Mouse (Mus musculus): ENCODE data around the gene Ryr2. TPM values are rescaled to one million over a fixed set of nuclear protein-coding genes. Genes with fewer than 3 reads are reported as not detected.

Ryr2 gene
- polyA plus RNA-seq, 1 experiment from 2014 or later, result 0.80 TPM

DNA sequence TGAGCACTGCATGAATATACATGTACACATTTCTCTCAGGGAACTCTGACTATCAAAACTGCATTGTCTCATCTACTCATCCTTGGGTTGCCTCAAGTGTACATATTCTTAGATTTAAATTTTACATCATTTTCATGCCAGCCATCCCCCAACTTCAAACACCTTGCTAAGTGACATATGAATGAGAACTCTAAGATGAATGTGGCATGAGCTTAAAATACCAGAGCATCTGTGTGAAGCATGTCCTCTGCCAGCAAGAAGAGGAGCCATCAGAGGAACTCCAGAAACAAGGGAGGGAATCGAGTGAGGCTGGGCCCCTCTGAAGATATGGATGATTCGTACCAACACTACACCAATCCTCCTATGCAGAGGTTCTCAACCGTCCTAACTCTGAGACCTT lies 222.6 kb downstream of the Ryr2 start:
- no peaks in the 10 kb centered on the region for H3K4me1 ChIP-seq (ENCODE audit: control insufficient read depth, insufficient read depth, low read length)
- H3K4me2 ChIP-seq (ENCODE audit: low read depth, low read length), result no peak overlapping the region
- no peak overlapping the region for H3K4me3 ChIP-seq (ENCODE audit: low read depth, low read length)
- H3K27me3 ChIP-seq (ENCODE audit: control insufficient read depth, insufficient read depth, low read length), result no peaks in the 10 kb centered on the region
- no peaks in the 10 kb centered on the region for H3K9me3 ChIP-seq (replicated peaks; ENCODE audit: control insufficient read depth, low read length)
- 87% methylated on average over 3 of the region's 3 CpGs for WGBS
- DNase-seq (ENCODE audit: low spot score), result no peak
- H3K36me3 ChIP-seq (replicated peaks; ENCODE audit: control insufficient read depth, insufficient read depth, low read depth, low read length), result no peaks in the 10 kb centered on the region
- no peak overlapping the region for H3K9ac ChIP-seq (replicated peaks; ENCODE audit: low read length)
- no peak for ATAC-seq (replicated peaks; ENCODE audit: insufficient number of reproducible peaks, low FRiP score, low TSS enrichment, low read depth)
- H3K27ac ChIP-seq (replicated peaks; ENCODE audit: low read depth, low read length), result no peak overlapping the region

DNA sequence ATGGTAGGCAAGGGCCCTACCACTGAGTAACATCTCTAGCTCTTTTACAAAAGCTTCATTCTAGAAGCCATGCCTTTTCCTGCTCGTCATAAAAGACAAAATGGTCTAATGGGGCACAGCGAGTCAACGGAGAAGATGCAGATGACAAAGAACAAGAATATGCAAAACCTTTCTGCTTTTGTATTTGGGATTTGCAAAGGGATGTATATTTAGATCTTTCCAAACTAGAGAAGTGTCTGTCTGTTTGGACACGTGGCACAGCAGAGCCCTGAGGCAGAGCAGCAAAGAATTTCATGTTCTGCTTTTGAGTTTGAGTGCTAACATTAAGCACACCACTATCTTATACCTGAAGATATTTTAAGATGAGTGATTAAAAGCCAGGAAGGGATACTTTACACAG lies 224.4 kb downstream of the Ryr2 start:
- H3K9ac ChIP-seq (replicated peaks; ENCODE audit: low read length), result no peak overlapping the region
- no peak overlapping the region for H3K27ac ChIP-seq (replicated peaks; ENCODE audit: low read depth, low read length)
- DNase-seq (ENCODE audit: low spot score) (no peak), ATAC-seq (replicated peaks; ENCODE audit: insufficient number of reproducible peaks, low FRiP score, low TSS enrichment, low read depth) (no peak)
- no peak overlapping the region for H3K4me2 ChIP-seq (ENCODE audit: low read depth, low read length)
- no peaks in the 10 kb centered on the region for H3K27me3 ChIP-seq (ENCODE audit: control insufficient read depth, insufficient read depth, low read length)
- H3K9me3 ChIP-seq (replicated peaks; ENCODE audit: control insufficient read depth, low read length), result no peaks in the 10 kb centered on the region
- no peaks in the 10 kb centered on the region for H3K36me3 ChIP-seq (replicated peaks; ENCODE audit: control insufficient read depth, insufficient read depth, low read depth, low read length)
- 89% methylated on average over 4 of the region's 4 CpGs for WGBS
- H3K4me1 ChIP-seq (ENCODE audit: control insufficient read depth, insufficient read depth, low read length), result no peaks in the 10 kb centered on the region
- no peak overlapping the region for H3K4me3 ChIP-seq (ENCODE audit: low read depth, low read length)

DNA sequence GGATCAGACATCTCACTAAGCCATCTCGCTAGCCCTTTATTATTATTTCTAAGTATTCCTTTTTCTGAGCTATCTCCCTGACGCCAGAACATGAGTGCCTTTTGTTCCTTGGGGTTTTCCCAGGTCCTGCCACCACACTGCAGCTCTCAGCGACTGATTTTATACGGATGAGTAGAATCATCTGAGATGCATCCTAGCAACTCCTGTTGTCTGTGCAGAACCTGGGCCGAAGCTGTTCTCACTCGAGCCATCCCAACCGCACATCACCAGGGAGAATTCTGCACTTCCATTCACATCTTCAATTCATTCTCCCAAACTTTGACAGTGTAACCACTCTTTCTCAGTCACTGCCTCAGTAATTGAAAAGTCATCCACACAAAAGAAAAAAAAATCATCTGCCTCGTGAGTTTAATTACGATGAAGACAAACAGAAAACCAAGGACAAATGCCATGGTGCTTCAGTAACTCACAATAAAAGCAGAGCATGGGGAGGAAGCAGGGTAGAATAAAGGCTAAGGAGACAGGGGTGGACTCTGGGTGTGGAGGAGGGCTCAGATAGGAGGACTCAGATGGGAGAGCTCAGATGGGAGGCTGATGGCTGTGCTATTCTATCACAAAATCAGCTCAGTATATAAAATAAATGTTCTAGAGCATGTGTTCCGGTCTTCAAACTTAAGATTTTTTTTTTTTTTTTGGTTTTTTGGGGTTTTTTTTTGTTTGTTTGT lies 226.1 kb downstream of the Ryr2 start:
- H3K4me2 ChIP-seq (ENCODE audit: low read depth, low read length), result no peak overlapping the region
- DNase-seq (ENCODE audit: low spot score) (no peak), ATAC-seq (replicated peaks; ENCODE audit: insufficient number of reproducible peaks, low FRiP score, low TSS enrichment, low read depth) (no peak)
- 76% methylated on average over 10 of the region's 10 CpGs for WGBS
- no peaks in the 10 kb centered on the region for H3K9me3 ChIP-seq (replicated peaks; ENCODE audit: control insufficient read depth, low read length)
- H3K4me3 ChIP-seq (ENCODE audit: low read depth, low read length), result no peak overlapping the region
- H3K36me3 ChIP-seq (replicated peaks; ENCODE audit: control insufficient read depth, insufficient read depth, low read depth, low read length), result no peaks in the 10 kb centered on the region
- no peak overlapping the region for H3K9ac ChIP-seq (replicated peaks; ENCODE audit: low read length)
- no peaks in the 10 kb centered on the region for H3K4me1 ChIP-seq (ENCODE audit: control insufficient read depth, insufficient read depth, low read length)
- no peaks in the 10 kb centered on the region for H3K27me3 ChIP-seq (ENCODE audit: control insufficient read depth, insufficient read depth, low read length)
- H3K27ac ChIP-seq (replicated peaks; ENCODE audit: low read depth, low read length), result no peak overlapping the region

DNA sequence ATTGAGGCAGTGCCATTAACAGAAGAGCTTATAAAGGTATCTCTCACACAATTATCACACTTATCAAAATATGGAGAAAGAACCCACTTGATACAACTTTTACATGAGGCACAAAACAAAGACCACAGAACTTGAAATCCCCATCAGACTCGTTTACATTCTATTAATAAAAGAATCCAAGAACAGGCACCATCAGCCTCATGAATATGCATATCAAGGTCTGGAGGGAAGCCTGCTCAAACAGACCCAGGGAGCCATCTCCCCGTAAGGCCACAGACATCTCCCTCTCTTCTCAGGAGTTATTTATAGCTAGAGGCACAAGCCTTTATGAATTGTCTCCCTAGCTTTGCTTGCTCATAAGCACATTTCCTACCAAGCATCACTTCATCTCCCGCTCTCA lies 227.7 kb downstream of the Ryr2 start:
- Histone ChIP-seq H3K27me3 (ENCODE audit: control insufficient read depth, insufficient read depth, low read length) (no peaks in the 10 kb centered on the region), H3K4me3 (ENCODE audit: low read depth, low read length) (no peak overlapping the region), H3K4me1 (ENCODE audit: control insufficient read depth, insufficient read depth, low read length) (no peaks in the 10 kb centered on the region), H3K4me2 (ENCODE audit: low read depth, low read length) (no peak overlapping the region), H3K27ac (replicated peaks; ENCODE audit: low read depth, low read length) (no peak overlapping the region), H3K9me3 (replicated peaks; ENCODE audit: control insufficient read depth, low read length) (no peaks in the 10 kb centered on the region), H3K9ac (replicated peaks; ENCODE audit: low read length) (no peak overlapping the region), H3K36me3 (replicated peaks; ENCODE audit: control insufficient read depth, insufficient read depth, low read depth, low read length) (no peaks in the 10 kb centered on the region)
- WGBS, result 79% methylated on average over 3 of the region's 3 CpGs
- DNase-seq (ENCODE audit: low spot score), result no peak
- no peak for ATAC-seq (replicated peaks; ENCODE audit: insufficient number of reproducible peaks, low FRiP score, low TSS enrichment, low read depth)

DNA sequence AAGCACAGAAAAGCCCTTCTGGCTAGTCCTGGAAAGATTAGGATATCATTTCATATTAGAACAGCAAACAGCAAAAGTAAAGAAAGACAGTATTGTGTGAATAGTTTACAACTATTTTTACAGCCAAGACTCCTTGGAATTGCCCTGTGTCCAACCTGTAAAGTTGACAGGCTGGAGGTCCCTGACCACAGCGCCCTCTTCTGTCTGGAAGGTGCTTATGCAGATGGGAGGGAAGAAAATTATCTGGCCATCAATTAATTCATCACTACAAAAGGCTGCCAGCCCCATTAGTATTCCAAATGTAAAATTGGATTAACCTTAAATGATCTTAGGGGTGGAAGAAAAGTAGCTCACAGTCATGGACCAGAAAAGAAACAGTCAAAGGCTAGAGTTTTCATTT lies 231.9 kb downstream of the Ryr2 start:
- 0% methylated on average over 1 of the region's 1 CpGs for WGBS
- ATAC-seq (replicated peaks; ENCODE audit: insufficient number of reproducible peaks, low FRiP score, low TSS enrichment, low read depth), result no peak
- Histone ChIP-seq H3K4me3 (ENCODE audit: low read depth, low read length) (no peak overlapping the region), H3K27ac (replicated peaks; ENCODE audit: low read depth, low read length) (no peak overlapping the region), H3K9me3 (replicated peaks; ENCODE audit: control insufficient read depth, low read length) (no peaks in the 10 kb centered on the region), H3K4me2 (ENCODE audit: low read depth, low read length) (no peak overlapping the region), H3K36me3 (replicated peaks; ENCODE audit: control insufficient read depth, insufficient read depth, low read depth, low read length) (no peaks in the 10 kb centered on the region), H3K9ac (replicated peaks; ENCODE audit: low read length) (no peak overlapping the region), H3K4me1 (ENCODE audit: control insufficient read depth, insufficient read depth, low read length) (no peaks in the 10 kb centered on the region), H3K27me3 (ENCODE audit: control insufficient read depth, insufficient read depth, low read length) (no peaks in the 10 kb centered on the region)
- DNase-seq (ENCODE audit: low spot score), result no peak

DNA sequence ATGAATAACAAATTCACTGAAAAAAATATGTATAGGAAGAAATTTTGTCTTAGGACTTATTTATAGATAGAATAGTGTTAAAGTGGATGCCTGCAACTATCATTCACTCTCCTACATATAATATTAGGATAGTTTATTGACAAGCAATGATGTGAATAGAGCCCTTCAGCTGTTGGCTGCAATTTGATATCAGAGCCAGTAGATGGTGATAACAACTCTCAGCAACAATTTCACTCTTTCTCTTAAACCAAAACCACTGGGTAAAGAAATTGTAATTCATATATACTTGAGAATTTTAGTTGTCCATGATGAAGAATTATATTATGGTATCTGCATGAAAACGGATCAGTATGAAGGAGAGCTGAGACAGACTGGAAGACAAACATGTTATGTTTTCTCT lies 236.8 kb downstream of the Ryr2 start:
- no peaks in the 10 kb centered on the region for H3K36me3 ChIP-seq (replicated peaks; ENCODE audit: control insufficient read depth, insufficient read depth, low read depth, low read length)
- no peaks in the 10 kb centered on the region for H3K27me3 ChIP-seq (ENCODE audit: control insufficient read depth, insufficient read depth, low read length)
- ATAC-seq (replicated peaks; ENCODE audit: insufficient number of reproducible peaks, low FRiP score, low TSS enrichment, low read depth) (no peak), DNase-seq (ENCODE audit: low spot score) (no peak)
- H3K4me2 ChIP-seq (ENCODE audit: low read depth, low read length), result no peak overlapping the region
- H3K27ac ChIP-seq (replicated peaks; ENCODE audit: low read depth, low read length), result no peak overlapping the region
- H3K9ac ChIP-seq (replicated peaks; ENCODE audit: low read length), result no peak overlapping the region
- H3K4me1 ChIP-seq (ENCODE audit: control insufficient read depth, insufficient read depth, low read length), result no peaks in the 10 kb centered on the region
- no peaks in the 10 kb centered on the region for H3K9me3 ChIP-seq (replicated peaks; ENCODE audit: control insufficient read depth, low read length)
- no peak overlapping the region for H3K4me3 ChIP-seq (ENCODE audit: low read depth, low read length)
- 71% methylated on average over 1 of the region's 1 CpGs for WGBS

DNA sequence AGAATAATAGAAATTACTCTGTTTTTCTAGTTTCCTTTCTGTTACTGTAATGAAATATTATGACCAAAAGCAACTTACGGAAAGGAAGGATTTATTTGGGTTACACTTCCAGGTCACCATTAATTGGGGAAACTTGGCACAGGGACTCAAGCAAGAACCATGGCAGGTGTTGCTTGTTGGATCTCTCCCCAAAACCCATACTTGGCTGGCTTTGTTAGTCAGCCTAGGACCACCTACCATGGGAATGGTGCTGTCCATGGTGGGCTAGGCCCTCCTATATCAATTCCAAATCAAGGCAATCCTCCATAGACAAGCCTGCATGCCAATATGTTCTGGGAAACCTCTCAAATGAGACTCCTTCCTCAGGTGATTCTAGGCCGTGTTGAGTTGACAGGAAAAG lies 237.3 kb downstream of the Ryr2 start:
- DNase-seq (ENCODE audit: low spot score) (no peak), ATAC-seq (replicated peaks; ENCODE audit: insufficient number of reproducible peaks, low FRiP score, low TSS enrichment, low read depth) (no peak)
- no peak overlapping the region for H3K4me2 ChIP-seq (ENCODE audit: low read depth, low read length)

DNA sequence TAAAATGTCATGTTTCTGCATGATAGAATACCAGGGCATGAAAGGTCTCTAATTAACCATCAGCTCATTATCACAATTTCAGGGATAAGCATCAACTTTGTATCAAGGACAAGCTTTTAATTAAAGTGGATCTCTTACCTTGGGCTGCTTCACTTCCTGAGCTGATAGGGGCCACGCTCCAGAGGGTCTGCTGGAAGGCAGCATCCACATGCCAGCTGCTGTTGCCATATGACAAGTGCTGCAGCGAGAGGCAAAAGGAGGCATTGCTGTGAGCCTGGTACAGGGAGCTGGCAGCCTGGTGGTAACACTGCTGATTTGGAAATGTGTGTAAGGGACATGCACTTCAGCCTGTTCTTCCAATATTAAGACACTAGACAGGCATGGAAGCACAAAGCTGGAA lies 237.8 kb downstream of the Ryr2 start:
- no peak overlapping the region for H3K9ac ChIP-seq (replicated peaks; ENCODE audit: low read length)
- H3K27me3 ChIP-seq (ENCODE audit: control insufficient read depth, insufficient read depth, low read length), result no peaks in the 10 kb centered on the region
- H3K9me3 ChIP-seq (replicated peaks; ENCODE audit: control insufficient read depth, low read length), result no peaks in the 10 kb centered on the region
- H3K4me1 ChIP-seq (ENCODE audit: control insufficient read depth, insufficient read depth, low read length), result no peaks in the 10 kb centered on the region
- H3K4me3 ChIP-seq (ENCODE audit: low read depth, low read length), result no peak overlapping the region
- H3K27ac ChIP-seq (replicated peaks; ENCODE audit: low read depth, low read length), result no peak overlapping the region
- ATAC-seq (replicated peaks; ENCODE audit: insufficient number of reproducible peaks, low FRiP score, low TSS enrichment, low read depth) (no peak), DNase-seq (ENCODE audit: low spot score) (no peak)
- H3K36me3 ChIP-seq (replicated peaks; ENCODE audit: control insufficient read depth, insufficient read depth, low read depth, low read length), result no peaks in the 10 kb centered on the region
- 72% methylated on average over 2 of the region's 2 CpGs for WGBS
- H3K4me2 ChIP-seq (ENCODE audit: low read depth, low read length), result no peak overlapping the region

More for the DNA sequence above, 237.3 kb downstream of the Ryr2 start:
- Histone ChIP-seq H3K27ac (replicated peaks; ENCODE audit: low read depth, low read length) (no peak overlapping the region), H3K4me1 (ENCODE audit: control insufficient read depth, insufficient read depth, low read length) (no peaks in the 10 kb centered on the region), H3K4me3 (ENCODE audit: low read depth, low read length) (no peak overlapping the region), H3K9ac (replicated peaks; ENCODE audit: low read length) (no peak overlapping the region), H3K27me3 (ENCODE audit: control insufficient read depth, insufficient read depth, low read length) (no peaks in the 10 kb centered on the region), H3K36me3 (replicated peaks; ENCODE audit: control insufficient read depth, insufficient read depth, low read depth, low read length) (no peaks in the 10 kb centered on the region), H3K9me3 (replicated peaks; ENCODE audit: control insufficient read depth, low read length) (no peaks in the 10 kb centered on the region)
- WGBS, result 85% methylated on average over 2 of the region's 2 CpGs
